Mouse (Mus musculus): ENCODE results near the gene Tlnrd1.
"Not testable (repeated sequence)": the region's sequence is repeated elsewhere in the genome, so short reads cannot be mapped to it uniquely, and the experiment has no call there.

Gene Tlnrd1

GRCm38 (mm10) chr7:83884021-83884658 lies at the start of gene Tlnrd1, which contains the start of gene Mesd:
TSS of gene Tlnrd1 (minus strand) at chr7:83884305.
TSS of gene Mesd (plus strand) at chr7:83884466.
- peak; percentile 96 for DNase-seq (ENCODE audit: low read depth, low spot score)

DNA sequence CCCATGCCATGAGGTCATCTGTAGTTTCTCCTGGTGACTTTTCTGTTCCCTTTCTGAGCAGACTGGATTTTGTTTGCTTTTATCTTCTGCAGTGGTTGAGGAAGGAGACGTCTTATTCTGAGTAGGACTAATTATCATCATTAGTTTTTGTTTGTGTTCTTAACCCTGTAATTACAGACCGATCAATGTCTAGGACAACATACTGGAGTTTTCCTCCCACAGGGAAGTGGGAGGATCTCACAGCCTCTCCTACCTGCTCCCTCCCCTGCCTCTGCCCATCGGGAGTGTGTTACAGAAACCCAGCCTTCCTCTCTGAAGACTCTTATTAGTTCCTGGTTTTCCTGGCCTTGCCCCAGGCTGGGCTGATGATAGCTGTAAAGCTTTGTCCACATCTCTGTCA lies 37.5 kb upstream of the Tlnrd1 start:
- DNase-seq (ENCODE audit: low read depth, low spot score), result no peak

DNA sequence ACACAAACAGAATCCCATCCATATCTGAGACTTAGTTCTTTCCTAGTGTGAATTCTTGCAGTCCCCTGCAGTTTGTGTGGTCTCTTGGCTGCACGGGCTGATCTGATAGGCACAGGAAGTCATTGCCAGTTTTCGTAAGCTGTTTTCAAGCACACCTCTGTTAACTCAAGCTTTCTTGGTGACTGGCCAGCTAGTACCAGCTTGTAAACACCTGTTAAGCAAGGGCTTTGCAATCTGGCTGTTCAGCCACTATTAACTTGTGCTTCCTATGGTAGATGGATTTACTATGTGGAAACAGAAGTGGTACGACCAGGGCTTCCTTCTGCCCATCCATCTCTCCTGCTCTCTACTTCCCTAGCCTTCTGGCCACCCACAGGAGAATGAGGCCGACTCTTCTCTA lies 36.1 kb upstream of the Tlnrd1 start:
- no peak for DNase-seq (ENCODE audit: low read depth, low spot score)

- DNase-seq (ENCODE audit: low read depth, low spot score), result peak; percentile 84
Measured at GRCm38 (mm10) chr7:83914566-83914965, 30.5 kb upstream of the Tlnrd1 start.

DNA sequence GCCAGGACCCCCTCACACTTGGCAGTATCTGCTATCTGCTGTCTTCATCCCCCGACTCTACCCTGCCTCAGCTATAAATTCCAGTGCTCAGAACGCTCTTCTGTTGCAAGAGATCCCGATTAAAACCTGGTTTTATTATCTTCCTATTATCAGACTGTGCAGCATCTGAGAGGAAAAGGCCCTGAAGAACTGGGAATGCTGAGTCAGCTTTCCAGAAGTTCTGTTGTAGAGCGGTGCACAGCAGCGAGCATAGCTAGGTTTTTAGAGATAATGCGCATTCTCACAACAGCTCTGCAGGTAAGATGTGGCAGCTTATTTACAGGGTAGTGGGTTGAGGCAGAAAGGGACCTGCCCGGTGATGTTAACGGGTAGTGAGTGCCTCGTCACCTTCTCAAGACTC lies 29.9 kb upstream of the Tlnrd1 start:
- DNase-seq (ENCODE audit: low read depth, low spot score), result no peak

- no peak for DNase-seq (ENCODE audit: low read depth, low spot score)
Measured at GRCm38 (mm10) chr7:83913405-83913932, 29.4 kb upstream of the Tlnrd1 start.

GRCm38 (mm10) chr7:83911909-83912308 lies 27.8 kb upstream of the Tlnrd1 start:
- no peak for DNase-seq (ENCODE audit: low read depth, low spot score)

DNA sequence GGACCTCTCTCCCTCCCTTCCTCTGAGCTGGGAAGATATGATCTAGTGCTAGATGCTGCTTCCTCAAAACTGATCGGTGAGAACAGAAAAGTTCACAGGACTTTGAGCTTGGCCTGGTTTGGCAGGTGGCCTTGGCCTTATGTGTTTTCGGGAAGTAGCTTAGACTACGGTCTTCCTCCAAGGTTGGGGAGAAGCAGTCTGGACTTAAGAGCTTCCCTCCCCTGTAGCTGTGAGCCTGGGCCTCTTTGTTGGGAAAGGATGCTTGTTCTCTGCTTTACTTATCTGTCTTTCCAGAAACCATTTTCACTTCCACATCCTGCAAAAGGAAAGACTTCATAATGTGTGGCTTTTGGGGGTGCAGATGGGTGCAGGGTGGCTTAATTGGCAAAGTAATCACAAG lies 20.7 kb upstream of the Tlnrd1 start:
- no peak for DNase-seq (ENCODE audit: low read depth, low spot score)

DNA sequence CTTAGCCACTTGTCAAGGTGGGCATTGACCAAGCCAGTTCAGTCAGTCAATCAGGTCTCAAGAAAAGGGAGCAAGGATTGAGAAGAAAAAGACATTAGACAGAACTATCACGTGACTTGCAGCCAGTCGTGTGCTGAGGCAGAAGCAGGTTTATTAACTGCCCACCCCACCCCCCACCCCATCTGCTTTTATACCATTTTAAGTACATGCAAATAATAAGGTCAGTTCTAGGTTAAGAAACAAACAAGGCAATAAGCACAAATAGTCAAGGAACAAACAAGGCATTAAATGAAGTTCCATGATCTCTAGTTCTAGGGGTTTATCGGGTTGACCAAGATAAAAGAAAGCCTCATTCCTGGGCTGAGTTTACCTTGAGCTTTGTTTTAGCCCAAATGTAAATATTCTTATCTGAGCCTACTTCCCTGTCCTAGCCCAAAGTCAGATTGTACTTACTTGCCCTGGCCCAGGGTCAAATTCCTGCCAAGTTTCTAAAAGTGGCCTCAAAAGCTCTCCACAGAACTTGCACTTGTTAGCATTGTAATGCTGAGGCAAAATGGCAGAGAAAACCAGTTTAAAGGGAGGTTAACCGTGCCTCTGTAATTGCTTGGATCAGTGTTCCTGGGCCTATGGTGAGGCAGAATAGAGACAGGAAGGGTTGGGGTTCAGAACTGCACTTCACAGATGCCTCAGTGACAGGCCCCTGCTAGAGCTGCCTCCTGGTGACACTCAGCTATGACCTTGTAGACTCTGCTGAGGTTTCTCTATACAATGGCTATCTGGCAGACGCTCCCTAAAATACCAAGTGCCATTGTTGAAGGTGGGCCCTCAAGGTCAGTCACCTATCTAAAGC lies 18.4 kb upstream of the Tlnrd1 start:
- DNase-seq (ENCODE audit: low read depth, low spot score), result peak; percentile 95

DNA sequence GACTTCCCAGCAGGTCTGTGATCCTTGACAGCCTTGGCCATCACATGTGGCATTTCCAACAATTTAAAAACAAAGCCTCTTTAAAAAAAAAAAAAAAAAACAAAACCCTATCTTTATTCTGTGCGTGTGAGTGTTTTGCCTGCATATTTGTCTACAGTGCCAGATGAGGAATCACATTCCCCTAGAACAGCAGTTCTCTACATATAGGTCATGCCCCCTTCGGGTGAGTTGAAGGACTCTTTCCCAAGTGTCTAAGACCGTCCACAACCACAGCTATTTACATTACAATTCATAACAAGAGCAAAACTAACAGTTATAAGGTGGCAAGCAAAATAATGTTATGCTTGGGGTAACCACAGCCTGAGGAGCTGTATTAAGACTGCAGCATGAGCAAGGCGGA lies 17.3 kb upstream of the Tlnrd1 start:
- no peak for DNase-seq (ENCODE audit: low read depth, low spot score)

- no peak for DNase-seq (ENCODE audit: low read depth, low spot score)
Measured at GRCm38 (mm10) chr7:83900519-83900918, 16.4 kb upstream of the Tlnrd1 start.

DNA sequence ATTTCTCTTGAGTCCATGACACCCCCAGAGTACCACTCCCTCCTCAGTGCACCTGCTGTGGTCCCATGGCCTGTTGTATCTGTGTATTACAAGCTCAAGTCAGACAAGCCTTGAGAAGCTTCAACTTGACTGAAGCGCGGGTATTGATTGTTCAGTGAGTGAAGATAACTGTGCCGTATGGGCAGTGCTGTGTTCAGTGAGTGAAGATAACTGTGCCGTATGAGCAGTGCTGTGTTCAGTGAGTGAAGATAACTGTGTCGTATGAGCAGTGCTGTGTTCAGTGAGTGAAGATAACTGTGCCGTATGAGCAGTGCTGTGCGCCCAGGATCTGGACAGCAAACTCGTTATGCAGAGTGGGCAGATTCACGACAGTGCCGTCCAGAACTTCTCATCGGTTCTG lies 14.2 kb upstream of the Tlnrd1 start:
- DNase-seq (ENCODE audit: low read depth, low spot score), result no peak

GRCm38 (mm10) chr7:83896077-83896740 lies 12.1 kb upstream of the Tlnrd1 start:
- DNase-seq (ENCODE audit: low read depth, low spot score), result no peak

GRCm38 (mm10) chr7:83894348-83894747 lies 10.2 kb upstream of the Tlnrd1 start:
- DNase-seq (ENCODE audit: low read depth, low spot score), result peak; percentile 50

- DNase-seq (ENCODE audit: low read depth, low spot score), result no peak
Measured at GRCm38 (mm10) chr7:83892333-83892669, 8.2 kb upstream of the Tlnrd1 start.

DNA sequence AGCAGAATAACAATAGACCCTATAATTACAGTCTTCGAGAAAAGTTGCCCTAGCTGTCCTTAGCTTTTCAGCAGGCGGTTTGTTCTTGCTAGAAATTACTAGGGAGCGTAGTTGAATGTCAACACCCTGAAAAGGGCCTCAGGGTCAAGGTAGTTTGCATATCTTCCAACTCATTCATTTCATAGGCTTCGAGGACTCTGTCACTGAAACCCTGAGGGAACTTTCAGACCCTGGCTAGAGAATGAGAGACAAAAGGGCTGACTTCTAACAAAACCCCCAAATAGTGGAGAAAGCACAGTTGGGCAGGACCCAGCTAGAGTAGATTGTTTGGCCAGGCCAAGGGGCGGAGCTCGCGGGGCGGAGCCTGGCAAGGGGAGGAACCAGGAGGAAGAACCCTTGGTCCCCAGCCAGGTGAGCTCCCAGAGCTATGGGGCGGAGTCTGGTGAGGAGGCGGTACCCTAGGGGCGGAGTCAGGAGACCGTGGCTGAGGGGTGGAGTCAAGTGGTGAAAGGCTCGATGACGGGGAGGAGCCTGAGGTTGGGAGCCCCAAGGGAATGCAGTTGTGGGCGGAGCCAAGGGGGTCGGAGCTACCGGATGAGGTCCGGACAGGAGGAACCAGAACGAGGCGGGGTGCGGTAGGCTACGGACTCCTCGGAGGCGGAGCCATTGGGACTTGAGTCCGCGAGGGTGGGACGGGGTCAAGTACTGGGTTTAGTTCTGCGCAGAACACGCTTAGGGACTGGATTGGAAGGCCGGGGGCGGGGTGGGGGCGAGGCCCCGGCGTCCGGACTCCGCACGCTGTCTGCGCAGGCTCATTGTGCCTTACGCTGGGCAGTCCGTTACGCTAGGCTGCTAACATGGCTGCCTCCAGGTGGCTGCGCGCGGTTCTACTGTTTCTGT lies 7.6 kb upstream of the Tlnrd1 start:
- peak; percentile 100 for DNase-seq (ENCODE audit: low read depth, low spot score)

GRCm38 (mm10) chr7:83889946-83890345 lies 5.8 kb upstream of the Tlnrd1 start:
- not testable (repeated sequence) for DNase-seq (ENCODE audit: low read depth, low spot score)

- no peak for DNase-seq (ENCODE audit: low read depth, low spot score)
Measured at GRCm38 (mm10) chr7:83889383-83889782, 5.3 kb upstream of the Tlnrd1 start.

- peak; percentile 63 for DNase-seq (ENCODE audit: low read depth, low spot score)
Measured at GRCm38 (mm10) chr7:83886366-83887129, 2.4 kb upstream of the Tlnrd1 start.

- no peak for DNase-seq (ENCODE audit: low read depth, low spot score)
Measured at GRCm38 (mm10) chr7:83885835-83886234, 1.7 kb upstream of the Tlnrd1 start.

Measured in ZHBTc4 (cell line).